Mouse (Mus musculus) heart, adult 18-20 months (tissue): ENCODE measurements around the gene Zcchc18. TPM values are rescaled to one million over a fixed set of nuclear protein-coding genes. Genes with fewer than 3 reads are reported as not detected.

Experiments used
- total RNA-seq, 2 experiments: library from RNA; stranded (reverse); gene quantifications; 2 replicates each; pipeline ENCODE4 v1.2.3; 2021

Gene Zcchc18
- total RNA-seq, 2 experiments from 2014 or later = 0.46 TPM; not detected in 1

Other genes starting within 250 kb of the Zcchc18 start
- gene Morf4l2, start 249.5 kb upstream of the Zcchc18 start, total RNA-seq = 10 to 100 TPM; 74.8 to 92.7 TPM
- not detected for gene Glra4, start 213.0 kb upstream of the Zcchc18 start, total RNA-seq
- gene Plp1, start 170.5 kb upstream of the Zcchc18 start, total RNA-seq = 1 to 10 TPM; 2.5 to 3.3 TPM
- under 1 TPM; 0.10 to 0.25 TPM for gene Rab9b, start 124.4 kb upstream of the Zcchc18 start, total RNA-seq
- gene H2bfm, start 65.8 kb upstream of the Zcchc18 start, total RNA-seq = not detected
- gene Tmsb15b2, start 17.7 kb upstream of the Zcchc18 start, total RNA-seq = 1 to 10 TPM in 1 of 2 experiments, under 1 TPM in 1; 0.92 to 1.2 TPM
- gene Tmsb15l, start 16.3 kb upstream of the Zcchc18 start, total RNA-seq = not detected
- gene Tmsb15b1, start 16.3 kb upstream of the Zcchc18 start, total RNA-seq = not detected
- 1 to 10 TPM; 1.6 to 3.7 TPM for gene Slc25a53, start 45.1 kb downstream of the Zcchc18 start, total RNA-seq
- gene Fam199x, start 56.4 kb downstream of the Zcchc18 start, total RNA-seq = 1 to 10 TPM; 4.4 to 4.8 TPM
- gene Esx1, start 128.9 kb downstream of the Zcchc18 start, total RNA-seq = not detected